ENCODE assay signal across 24 mouse cellular contexts in genomic region chr16:23427701-23428100, GRCm38 (mm10). TPM values are rescaled to one million over a fixed set of nuclear protein-coding genes. Genes with fewer than 3 reads are reported as not detected.
DNase-seq lines count a peak whose midpoint lies in the region; TF ChIP-seq lines count a peak whose summit lies in the region.
"Had no signal": no experiment of that assay in that cellular context is flagged by ENCODE, and none has a peak within 500 bp of the region (broad histone marks: within the 10 kb centered on the region; RNA-seq: fewer than 3 reads in every experiment).

No protein-coding gene starts in this region.

- TF ChIP-seq POLR2A in cerebellum, adult 2 months (IDR thresholded peaks at IDR 0.05; ENCODE audit: borderline replicate concordance, insufficient read depth, low read length) = no peak

- H3K4me1 ChIP-seq in cerebellum, adult 2 months (ENCODE audit: control insufficient read depth, insufficient read depth, low read length) = peaks cover 24% of the 10 kb centered on the region
- H3K4me1 ChIP-seq in hindbrain, embryonic 10.5 days (replicated peaks) = 0 out of 2 replicates have a peak, but pooled peaks cover 5% of the 10 kb centered on the region
- H3K4me1 ChIP-seq: heart, embryonic 15.5 days; limb, embryonic 15.5 days; liver, embryonic 15.5 days; midbrain, embryonic 12.5 days; neural tube, embryonic 13.5 days; stomach, embryonic 15.5 days had no signal

- H3K27me3 ChIP-seq in cerebellum, adult 2 months (ENCODE audit: control insufficient read depth, insufficient read depth, low read length) = no peaks in the 10 kb centered on the region
- no peaks in the 10 kb centered on the region for H3K27me3 ChIP-seq in hindbrain, embryonic 10.5 days (ENCODE audit: insufficient read depth, poor library complexity, severe bottlenecking)
- H3K27me3 ChIP-seq: heart, embryonic 15.5 days; limb, embryonic 15.5 days; liver, embryonic 15.5 days; midbrain, embryonic 12.5 days; neural tube, embryonic 13.5 days; stomach, embryonic 15.5 days had no signal

- peak; percentile 87 for DNase-seq in heart, adult 11 months
- no peak for DNase-seq in heart, postnatal 10 days
- DNase-seq in adrenal gland, postnatal 25 days = peak; percentile 20
- DNase-seq in cerebellum, adult 2 months = peak; percentile 20 to 60
- DNase-seq in hindbrain, embryonic 10.5 days (ENCODE audit: low spot score) = no peak
- no peak for DNase-seq in right cerebral cortex, postnatal 14 days
- DNase-seq in layer of hippocampus, adult 18-20 months (ENCODE audit: low spot score in 2 of 2) = no peak
- DNase-seq: gastrocnemius, postnatal 14 days; kidney, adult 11 months; thymus, adult 18-20 months; thymus, postnatal 4 days had no signal

- WGBS in cerebellum, adult 2 months = 97% methylated on average over 1 of the region's 1 CpGs
- WGBS in hindbrain, embryonic 10.5 days = 85% methylated on average over 1 of the region's 1 CpGs

- no peak for TF ChIP-seq CTCF in cerebellum, adult 2 months (IDR thresholded peaks at IDR 0.05; ENCODE audit: borderline replicate concordance, insufficient read depth, low read depth, low read length)

- no peaks in the 10 kb centered on the region for H3K9me3 ChIP-seq in hindbrain, embryonic 10.5 days
- H3K9me3 ChIP-seq: heart, embryonic 15.5 days; limb, embryonic 15.5 days; liver, embryonic 15.5 days; midbrain, embryonic 12.5 days; neural tube, embryonic 13.5 days; stomach, embryonic 15.5 days had no signal

- no peak overlapping the region for H3K27ac ChIP-seq in cerebellum, adult 2 months (ENCODE audit: insufficient read depth, low read length)
- no peak overlapping the region for H3K27ac ChIP-seq in hindbrain, embryonic 10.5 days
- H3K27ac ChIP-seq: heart, embryonic 15.5 days; kidney, postnatal 0 days; limb, embryonic 15.5 days; liver, embryonic 15.5 days; macrophage; midbrain, embryonic 12.5 days; neural tube, embryonic 13.5 days; stomach, embryonic 15.5 days had no signal

- intact Hi-C loops in heart, postnatal 10 days (cut with DNase I) = no loop called here

- no peaks in the 10 kb centered on the region for H3K36me3 ChIP-seq in hindbrain, embryonic 10.5 days
- H3K36me3 ChIP-seq: heart, embryonic 15.5 days; limb, embryonic 15.5 days; liver, embryonic 15.5 days; midbrain, embryonic 12.5 days; neural tube, embryonic 13.5 days; stomach, embryonic 15.5 days had no signal

- H3K4me3 ChIP-seq in cerebellum, adult 2 months (replicated peaks; ENCODE audit: insufficient read depth, low read depth, low read length) = no peak overlapping the region
- no peak overlapping the region for H3K4me3 ChIP-seq in hindbrain, embryonic 10.5 days
- H3K4me3 ChIP-seq: heart, embryonic 15.5 days; limb, embryonic 15.5 days; liver, embryonic 15.5 days; midbrain, embryonic 12.5 days; neural tube, embryonic 13.5 days; stomach, embryonic 15.5 days had no signal

RNA-seq across cellular contexts. Expression of gene Rtp1, which starts 1.2 kb away (rescaled TPM):
- total RNA-seq in heart, postnatal 10 days (2021) = not detected
- not detected in 2 replicates for total RNA-seq in adrenal gland, postnatal 25 days (2021)
- polyA plus RNA-seq in cerebellum, adult 2 months (2012; rRNA removed) = 0.56 and 0.81 TPM in 2 replicates
- not detected in 2 replicates for polyA plus RNA-seq in hindbrain, embryonic 10.5 days (2016; fragmentation: Nextera tagmentation; extraction: Ambion mirVana)
- under 1 TPM; 0.38 to 0.57 TPM for total RNA-seq in layer of hippocampus, adult 18-20 months (2021)
- total RNA-seq: gastrocnemius, postnatal 14 days; heart, adult 8-10 months; hematopoietic stem cell, adult 5-6 weeks; monocyte, adult 5-6 weeks had no signal
- polyA plus RNA-seq: C2C12; heart, embryonic 15.5 days; kidney, postnatal 0 days; limb, embryonic 15.5 days; liver, embryonic 15.5 days; lung, embryonic 16.5 days; macrophage; midbrain, embryonic 12.5 days; stomach, embryonic 15.5 days had no signal

Comparison
In these comparisons a context has a peak if more than half of its experiments do, and no peak if none do; other contexts are left out.
1. DNase-seq: peak in heart, adult 11 months (single experiment), adrenal gland, postnatal 25 days (single experiment) and cerebellum, adult 2 months (2 of 2); none in heart, postnatal 10 days (0 of 2), hindbrain, embryonic 10.5 days (single experiment), right cerebral cortex, postnatal 14 days (single experiment) and layer of hippocampus, adult 18-20 months (0 of 2).